Mouse (Mus musculus) liver, postnatal 0 days (tissue): ENCODE measurements around the gene Gpatch8.
A peak's percentile ranks its signal among the peaks of the same experiment; 100 is the strongest.

ENCODE experiments used
- CTCF ChIP-seq: sonication (generic); IDR thresholded peaks from 2 replicates; pipeline ENCODE4 v1.5.1; 2016; ENCODE audit warnings: antibody characterized with exemption, low read depth
- EP300 ChIP-seq: IDR thresholded peaks from 2 replicates; pipeline ENCODE4 v1.6.1; 2016; ENCODE audit warnings: antibody characterized with exemption, low read depth, mild to moderate bottlenecking

DNA sequence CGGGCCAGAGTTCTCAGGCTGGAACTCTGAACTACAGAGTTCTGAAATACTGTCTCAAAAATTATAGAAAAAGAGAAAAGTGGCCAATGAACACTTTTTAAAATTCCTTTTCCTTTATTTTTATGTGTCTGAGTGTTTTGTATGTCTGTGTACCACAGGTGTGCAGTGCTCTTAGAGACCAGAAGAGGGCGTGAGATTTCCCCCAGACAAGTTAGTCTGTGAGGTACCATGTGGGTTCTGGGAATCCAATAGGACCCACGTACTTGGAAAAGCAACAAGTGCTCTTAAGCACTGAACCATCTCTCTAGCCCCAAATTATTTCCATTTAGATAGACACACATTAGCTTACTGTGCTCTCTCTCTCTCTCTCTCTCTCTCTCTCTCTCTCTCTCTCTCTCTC, 114.8 kb downstream of the Gpatch8 start:
- no peak for TF ChIP-seq EP300
- TF ChIP-seq CTCF: peak; percentile 38
